Mouse (Mus musculus) spleen, adult 2 months (tissue): ENCODE data around the gene Sf3a2.

ENCODE experiments used
- CTCF ChIP-seq: fragments of 200-500 bp; IDR thresholded peaks from 2 replicates; pipeline ENCODE4 v1.5.1; 2011; ENCODE audit warnings: mild to moderate bottlenecking, inconsistent platforms; ENCODE audit not compliant: insufficient read depth, insufficient read length, insufficient replicate concordance; ENCODE audit errors: extremely low read depth
- POLR2A ChIP-seq: fragments of 200-500 bp; IDR thresholded peaks from 2 replicates; pipeline ENCODE4 v1.6.1; 2011; ENCODE audit warnings: low read depth, low read length, inconsistent platforms

GRCm38 (mm10) chr10:80784302-80784701 lies 13.7 kb upstream of the Sf3a2 start:
- TF ChIP-seq CTCF (no peak), POLR2A (no peak)
